Mouse (Mus musculus): ENCODE measurements around the gene Zscan20.
"Not testable (repeated sequence)": the region's sequence is repeated elsewhere in the genome, so short reads cannot be mapped to it uniquely, and the experiment has no call there.

- not testable (repeated sequence) for TF ChIP-seq POLR2A (IDR thresholded peaks at IDR 0.05; ENCODE audit: borderline replicate concordance, low read depth, low read length); CTCF (IDR thresholded peaks at IDR 0.05; ENCODE audit: low read depth, low read length)
These were observed 65.9 kb downstream of the Zscan20 start for GRCm38 (mm10) chr4:128543956-128544486.
